Mouse (Mus musculus): ENCODE measurements at regions not wholly inside any gene's neighbourhood (a gene's known extent, or its start where the extent isn't known, plus 50 kb on each side); places are given as distances from the start of the nearest gene placed in this dataset.

GRCm38 (mm10) chr12:8447612-8448011 lies 52.2 kb downstream of the Rhob start:
- H3K4me3 ChIP-seq, result no peak overlapping the region
- peaks cover 51% of the 10 kb centered on the region for H3K4me1 ChIP-seq
- WGBS, result 60% methylated on average over 9 of the region's 9 CpGs
- no peak for ATAC-seq (ENCODE audit: borderline replicate concordance, extremely low read depth, low FRiP score, low TSS enrichment)
- no peaks in the 10 kb centered on the region for H3K36me3 ChIP-seq
- no peaks in the 10 kb centered on the region for H3K27me3 ChIP-seq
- no peak overlapping the region for H3K27ac ChIP-seq
- no peak overlapping the region for H3K9ac ChIP-seq
- no peaks in the 10 kb centered on the region for H3K9me3 ChIP-seq
- H3K4me2 ChIP-seq, result no peak overlapping the region

- Histone ChIP-seq H3K27ac (0 out of 2 replicates have a peak overlapping the region, but pooled peaks have one; percentile 17), H3K36me3 (no peaks in the 10 kb centered on the region), H3K9ac (no peak overlapping the region), H3K4me1 (peaks cover 46% of the 10 kb centered on the region), H3K4me2 (no peak overlapping the region), H3K9me3 (no peaks in the 10 kb centered on the region), H3K27me3 (no peaks in the 10 kb centered on the region), H3K4me3 (no peak overlapping the region)
- WGBS, result 17% methylated on average over 7 of the region's 7 CpGs
- ATAC-seq (ENCODE audit: borderline replicate concordance, extremely low read depth, low FRiP score, low TSS enrichment), result no peak
These were observed 52.8 kb downstream of the Rhob start for GRCm38 (mm10) chr12:8447025-8447424.

GRCm38 (mm10) chr12:8444975-8445853 lies 54.6 kb downstream of the Rhob start:
- 74% methylated on average over 13 of the region's 13 CpGs for WGBS
- peak; percentile 17; the same call in 1 of the 2 replicates for ATAC-seq (ENCODE audit: borderline replicate concordance, extremely low read depth, low FRiP score, low TSS enrichment)

GRCm38 (mm10) chr12:8443917-8444453 lies 55.8 kb downstream of the Rhob start:
- Histone ChIP-seq H3K9me3 (no peaks in the 10 kb centered on the region), H3K4me3 (no peak overlapping the region), H3K36me3 (no peaks in the 10 kb centered on the region), H3K4me1 (peaks cover 40% of the 10 kb centered on the region), H3K27me3 (no peaks in the 10 kb centered on the region), H3K9ac (no peak overlapping the region), H3K4me2 (no peak overlapping the region), H3K27ac (peak overlapping the region; percentile 64)
- no peak for ATAC-seq (ENCODE audit: borderline replicate concordance, extremely low read depth, low FRiP score, low TSS enrichment)
- WGBS, result 53% methylated on average over 4 of the region's 4 CpGs

More at GRCm38 (mm10) chr12:8444975-8445853, 54.6 kb downstream of the Rhob start:
- Histone ChIP-seq H3K9me3 (no peaks in the 10 kb centered on the region), H3K4me3 (no peak overlapping the region), H3K9ac (no peak overlapping the region), H3K27me3 (no peaks in the 10 kb centered on the region), H3K4me1 (peaks cover 40% of the 10 kb centered on the region), H3K36me3 (no peaks in the 10 kb centered on the region), H3K27ac (no peak overlapping the region), H3K4me2 (no peak overlapping the region)

GRCm38 (mm10) chr12:8443253-8443661 lies 56.6 kb downstream of the Rhob start:
- no peaks in the 10 kb centered on the region for H3K9me3 ChIP-seq
- H3K4me2 ChIP-seq, result no peak overlapping the region
- WGBS, result 55% methylated on average over 4 of the region's 4 CpGs
- no peak overlapping the region for H3K9ac ChIP-seq
- ATAC-seq (ENCODE audit: borderline replicate concordance, extremely low read depth, low FRiP score, low TSS enrichment), result peak; percentile 23; the same call in 1 of the 2 replicates
- H3K4me1 ChIP-seq, result peaks cover 40% of the 10 kb centered on the region
- no peaks in the 10 kb centered on the region for H3K36me3 ChIP-seq
- peak overlapping the region; percentile 64; the same call in 1 of the 2 replicates for H3K27ac ChIP-seq
- H3K27me3 ChIP-seq, result no peaks in the 10 kb centered on the region
- H3K4me3 ChIP-seq, result no peak overlapping the region

GRCm38 (mm10) chr12:8441275-8441674 lies 58.5 kb downstream of the Rhob start:
- WGBS, result 91% methylated on average over 4 of the region's 4 CpGs
- no peak overlapping the region for H3K4me2 ChIP-seq
- no peak for ATAC-seq (ENCODE audit: borderline replicate concordance, extremely low read depth, low FRiP score, low TSS enrichment)
- peaks cover 42% of the 10 kb centered on the region for H3K4me1 ChIP-seq
- H3K36me3 ChIP-seq, result no peaks in the 10 kb centered on the region
- H3K9ac ChIP-seq, result no peak overlapping the region
- H3K9me3 ChIP-seq, result no peaks in the 10 kb centered on the region
- no peak overlapping the region for H3K27ac ChIP-seq
- H3K4me3 ChIP-seq, result no peak overlapping the region
- no peaks in the 10 kb centered on the region for H3K27me3 ChIP-seq

- H3K36me3 ChIP-seq, result no peaks in the 10 kb centered on the region
- no peak overlapping the region for H3K4me3 ChIP-seq
- H3K4me2 ChIP-seq, result no peak overlapping the region
- no peaks in the 10 kb centered on the region for H3K9me3 ChIP-seq
- no peaks in the 10 kb centered on the region for H3K27me3 ChIP-seq
- 84% methylated on average over 3 of the region's 3 CpGs for WGBS
- ATAC-seq (ENCODE audit: borderline replicate concordance, extremely low read depth, low FRiP score, low TSS enrichment), result no peak
- no peak overlapping the region for H3K9ac ChIP-seq
- peaks cover 42% of the 10 kb centered on the region for H3K4me1 ChIP-seq
- H3K27ac ChIP-seq, result no peak overlapping the region
These were observed 59.4 kb downstream of the Rhob start for GRCm38 (mm10) chr12:8440373-8440772.

GRCm38 (mm10) chr12:8439957-8440356 lies 59.9 kb downstream of the Rhob start:
- peaks cover 41% of the 10 kb centered on the region for H3K4me1 ChIP-seq
- no peak for ATAC-seq (ENCODE audit: borderline replicate concordance, extremely low read depth, low FRiP score, low TSS enrichment)
- 81% methylated on average over 3 of the region's 3 CpGs for WGBS

GRCm38 (mm10) chr12:8439486-8439885 lies 60.3 kb downstream of the Rhob start:
- no peak overlapping the region for H3K9ac ChIP-seq
- no peak for ATAC-seq (ENCODE audit: borderline replicate concordance, extremely low read depth, low FRiP score, low TSS enrichment)
- no peaks in the 10 kb centered on the region for H3K9me3 ChIP-seq
- H3K4me3 ChIP-seq, result no peak overlapping the region
- peaks cover 42% of the 10 kb centered on the region for H3K4me1 ChIP-seq
- 61% methylated on average over 4 of the region's 4 CpGs for WGBS
- H3K4me2 ChIP-seq, result no peak overlapping the region
- no peaks in the 10 kb centered on the region for H3K27me3 ChIP-seq
- H3K27ac ChIP-seq, result no peak overlapping the region
- no peaks in the 10 kb centered on the region for H3K36me3 ChIP-seq

More at GRCm38 (mm10) chr12:8439957-8440356, 59.9 kb downstream of the Rhob start:
- H3K27ac ChIP-seq, result no peak overlapping the region
- no peaks in the 10 kb centered on the region for H3K9me3 ChIP-seq
- H3K36me3 ChIP-seq, result no peaks in the 10 kb centered on the region
- no peak overlapping the region for H3K9ac ChIP-seq
- H3K27me3 ChIP-seq, result no peaks in the 10 kb centered on the region
- H3K4me3 ChIP-seq, result no peak overlapping the region
- no peak overlapping the region for H3K4me2 ChIP-seq

GRCm38 (mm10) chr12:8438638-8439037 lies 61.2 kb downstream of the Rhob start:
- Histone ChIP-seq H3K9ac (no peak overlapping the region), H3K36me3 (no peaks in the 10 kb centered on the region), H3K27ac (no peak overlapping the region), H3K4me3 (no peak overlapping the region), H3K4me2 (no peak overlapping the region), H3K4me1 (peaks cover 44% of the 10 kb centered on the region), H3K9me3 (no peaks in the 10 kb centered on the region), H3K27me3 (no peaks in the 10 kb centered on the region)
- WGBS, result 57% methylated on average over 4 of the region's 4 CpGs
- no peak for ATAC-seq (ENCODE audit: borderline replicate concordance, extremely low read depth, low FRiP score, low TSS enrichment)

- H3K4me1 ChIP-seq, result peaks cover 54% of the 10 kb centered on the region
- WGBS, result 25% methylated on average over 6 of the region's 6 CpGs
These were observed 62.7 kb downstream of the Rhob start for GRCm38 (mm10) chr12:8436976-8437580.

GRCm38 (mm10) chr12:8436553-8436952 lies 63.3 kb downstream of the Rhob start:
- H3K27ac ChIP-seq, result no peak overlapping the region; the same call in 1 of the 2 replicates
- WGBS, result 46% methylated on average over 5 of the region's 5 CpGs
- peaks cover 60% of the 10 kb centered on the region for H3K4me1 ChIP-seq
- H3K9me3 ChIP-seq, result no peaks in the 10 kb centered on the region
- H3K36me3 ChIP-seq, result no peaks in the 10 kb centered on the region
- H3K9ac ChIP-seq, result 0 out of 2 replicates have a peak overlapping the region, but pooled peaks have one; percentile 13
- no peak overlapping the region for H3K4me3 ChIP-seq
- no peaks in the 10 kb centered on the region for H3K27me3 ChIP-seq
- no peak for ATAC-seq (ENCODE audit: borderline replicate concordance, extremely low read depth, low FRiP score, low TSS enrichment)
- H3K4me2 ChIP-seq, result no peak overlapping the region

More at GRCm38 (mm10) chr12:8436976-8437580, 62.7 kb downstream of the Rhob start:
- Histone ChIP-seq H3K27ac (no peak overlapping the region; the same call in 1 of the 2 replicates), H3K27me3 (no peaks in the 10 kb centered on the region), H3K36me3 (no peaks in the 10 kb centered on the region), H3K4me3 (no peak overlapping the region), H3K4me2 (no peak overlapping the region), H3K9ac (0 out of 2 replicates have a peak overlapping the region, but pooled peaks have one; percentile 13), H3K9me3 (no peaks in the 10 kb centered on the region)
- ATAC-seq (ENCODE audit: borderline replicate concordance, extremely low read depth, low FRiP score, low TSS enrichment), result no peak

Data from lung, embryonic 15.5 days (tissue).